Mouse (Mus musculus) lung, adult 2 months (tissue): ENCODE data around the gene Olfr1222.

Experiments used
- CTCF ChIP-seq: fragments of 200-500 bp; IDR thresholded peaks from 2 replicates; pipeline ENCODE4 v1.5.1; 2011; ENCODE audit warnings: mild to moderate bottlenecking, low read length, control low read depth; ENCODE audit not compliant: insufficient read depth
- POLR2A ChIP-seq: fragments of 200-500 bp; IDR thresholded peaks from 2 replicates; pipeline ENCODE4 v1.6.1; 2011; ENCODE audit warnings: low read depth, mild to moderate bottlenecking, control low read depth, low read length, borderline replicate concordance; ENCODE audit errors: extremely low read depth

GRCm38 (mm10) chr2:89083413-89083812 is 49.4 kb downstream of the Olfr1222 start, which contains the start of gene Olfr1219:
- no peak for TF ChIP-seq CTCF
- TF ChIP-seq POLR2A: no peak
